Mouse (Mus musculus): ENCODE results near the gene Rfx2. TPM values are rescaled to one million over a fixed set of nuclear protein-coding genes. Genes with fewer than 3 reads are reported as not detected.

The Rfx2 gene
- polyA plus RNA-seq, 1 experiment = 13.6 TPM

DNA sequence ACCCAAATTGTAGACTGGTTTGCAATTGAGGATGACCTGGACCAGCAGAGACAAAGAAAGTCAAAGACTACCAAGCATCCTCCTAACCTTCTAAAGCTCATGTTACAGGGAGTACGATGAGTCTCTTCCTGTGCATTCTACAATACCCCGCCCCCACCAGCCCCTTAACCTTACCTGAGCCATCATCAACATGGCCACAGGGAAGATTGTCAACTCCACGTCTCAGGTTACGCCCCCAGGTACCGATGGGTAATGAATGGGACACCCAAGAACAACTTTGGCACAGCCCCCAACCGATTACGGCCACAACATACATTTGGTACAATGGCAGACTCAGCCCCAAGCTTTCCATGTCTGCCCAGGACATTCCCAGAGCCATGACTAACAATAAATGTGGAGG, 9.7 kb upstream of the Rfx2 start:
- no peak for TF ChIP-seq CTCF (IDR thresholded peaks at IDR 0.05; ENCODE audit: extremely low read depth, insufficient read depth, insufficient read length, insufficient replicate concordance)
- no peak for TF ChIP-seq POLR2A (IDR thresholded peaks at IDR 0.05; ENCODE audit: low read depth, low read length)
- no peak for DNase-seq (ENCODE audit: low read depth in 1 of 2, low spot score in 2 of 2)
- Histone ChIP-seq H3K27me3 (ENCODE audit: control insufficient read depth, insufficient read depth, low read length) (no peaks in the 10 kb centered on the region), H3K36me3 (ENCODE audit: control insufficient read depth, insufficient read depth, low read length) (no peaks in the 10 kb centered on the region), H3K27ac (ENCODE audit: insufficient read depth, low read length) (no peak overlapping the region), H3K4me3 (ENCODE audit: extremely low read depth, insufficient read depth, insufficient read length) (no peak overlapping the region), H3K4me1 (ENCODE audit: control insufficient read depth, insufficient read depth, insufficient read length) (peaks cover 12% of the 10 kb centered on the region; the same call in 1 of the 2 replicates)
- 92% methylated on average over 7 of the region's 7 CpGs for WGBS

DNA sequence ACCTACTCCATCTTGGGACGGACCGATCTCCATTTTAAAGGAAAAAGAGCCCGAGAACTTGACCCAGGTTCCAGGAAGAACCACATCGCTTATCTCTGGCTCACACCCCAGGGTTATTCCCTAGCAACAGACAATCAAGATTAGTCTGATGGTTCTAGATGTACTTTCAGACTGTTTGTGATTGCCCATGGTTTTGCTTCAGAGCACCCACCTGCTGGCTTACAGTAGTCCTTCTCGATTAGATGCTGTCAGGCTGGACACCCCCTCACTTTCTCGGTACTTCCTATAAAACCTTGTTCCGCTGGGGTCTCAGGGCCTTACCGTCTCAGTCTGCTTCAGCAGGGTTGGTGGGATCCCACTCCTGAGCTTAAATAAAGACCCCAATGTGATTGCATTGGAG, 5.5 kb upstream of the Rfx2 start:
- peak overlapping the region; percentile 19; the same call in 1 of the 2 replicates for H3K27ac ChIP-seq (ENCODE audit: insufficient read depth, low read length)
- H3K27me3 ChIP-seq (ENCODE audit: control insufficient read depth, insufficient read depth, low read length) = no peaks in the 10 kb centered on the region

DNA sequence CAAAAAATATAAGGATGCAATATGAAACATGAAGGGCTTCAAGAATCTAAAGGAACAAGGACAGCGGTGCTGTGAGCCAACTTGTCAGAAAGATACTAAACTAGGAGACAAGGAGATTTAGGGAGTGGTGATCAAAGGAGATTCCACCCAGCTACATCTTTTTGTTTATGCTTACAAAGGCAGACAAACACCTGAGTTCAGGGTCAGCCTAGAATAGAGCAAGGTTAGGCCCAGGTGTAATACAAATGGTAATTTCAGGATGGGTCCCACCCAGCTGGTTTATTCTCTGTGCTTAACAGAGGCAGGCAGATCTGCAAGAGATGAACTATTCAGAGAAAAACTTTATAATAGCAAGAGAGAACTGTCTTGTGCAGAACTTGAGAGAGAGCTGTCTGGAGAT, 2.6 kb upstream of the Rfx2 start:
- Histone ChIP-seq H3K36me3 (ENCODE audit: control insufficient read depth, insufficient read depth, low read length) (no peaks in the 10 kb centered on the region), H3K4me3 (ENCODE audit: extremely low read depth, insufficient read depth, insufficient read length) (no peak overlapping the region), H3K27ac (ENCODE audit: insufficient read depth, low read length) (no peak overlapping the region), H3K4me1 (ENCODE audit: control insufficient read depth, insufficient read depth, insufficient read length) (peaks cover 4% of the 10 kb centered on the region; the same call in 1 of the 2 replicates), H3K27me3 (ENCODE audit: control insufficient read depth, insufficient read depth, low read length) (peaks cover 8% of the 10 kb centered on the region)
- 98% methylated on average over 1 of the region's 1 CpGs for WGBS
- no peak for TF ChIP-seq POLR2A (IDR thresholded peaks at IDR 0.05; ENCODE audit: low read depth, low read length)
- TF ChIP-seq CTCF (IDR thresholded peaks at IDR 0.05; ENCODE audit: extremely low read depth, insufficient read depth, insufficient read length, insufficient replicate concordance) = no peak
- no peak for DNase-seq (ENCODE audit: low read depth in 1 of 2, low spot score in 2 of 2)

More for the DNA sequence above, 5.5 kb upstream of the Rfx2 start:
- WGBS = 57% methylated on average over 8 of the region's 8 CpGs
- no peak overlapping the region for H3K4me3 ChIP-seq (ENCODE audit: extremely low read depth, insufficient read depth, insufficient read length)
- TF ChIP-seq POLR2A (IDR thresholded peaks at IDR 0.05; ENCODE audit: low read depth, low read length) (no peak), CTCF (IDR thresholded peaks at IDR 0.05; ENCODE audit: extremely low read depth, insufficient read depth, insufficient read length, insufficient replicate concordance) (no peak)
- DNase-seq (ENCODE audit: low read depth in 1 of 2, low spot score in 2 of 2) = peak in 1 of 2 experiments; percentile 10
- no peaks in the 10 kb centered on the region for H3K36me3 ChIP-seq (ENCODE audit: control insufficient read depth, insufficient read depth, low read length)
- H3K4me1 ChIP-seq (ENCODE audit: control insufficient read depth, insufficient read depth, insufficient read length) = peaks cover 4% of the 10 kb centered on the region; the same call in 1 of the 2 replicates

DNA sequence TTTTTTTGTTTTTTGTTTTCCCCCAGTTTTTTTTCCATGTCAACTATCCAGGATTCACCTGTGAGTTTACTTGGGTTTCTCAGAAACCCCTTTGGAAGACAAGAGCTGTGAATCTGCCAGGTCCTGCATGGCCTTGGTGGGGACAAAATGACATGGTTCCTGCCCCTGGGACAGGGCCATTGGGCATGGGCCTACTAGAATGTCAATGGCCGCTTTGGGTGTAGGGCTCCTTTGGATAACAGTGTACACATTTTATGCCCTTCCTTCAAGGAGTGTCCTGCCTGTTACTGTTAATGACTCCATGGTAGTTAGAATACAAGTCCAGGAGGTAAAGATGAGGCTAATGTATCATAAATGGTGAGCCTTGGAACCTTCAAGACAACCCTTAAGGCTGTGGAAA, 2.1 kb upstream of the Rfx2 start:
- H3K4me3 ChIP-seq (ENCODE audit: extremely low read depth, insufficient read depth, insufficient read length) = no peak overlapping the region
- H3K27me3 ChIP-seq (ENCODE audit: control insufficient read depth, insufficient read depth, low read length) = peaks cover 8% of the 10 kb centered on the region
- no peak overlapping the region for H3K27ac ChIP-seq (ENCODE audit: insufficient read depth, low read length)
- WGBS = 89% methylated on average over 1 of the region's 1 CpGs
- TF ChIP-seq CTCF (IDR thresholded peaks at IDR 0.05; ENCODE audit: extremely low read depth, insufficient read depth, insufficient read length, insufficient replicate concordance) = no peak
- TF ChIP-seq POLR2A (IDR thresholded peaks at IDR 0.05; ENCODE audit: low read depth, low read length) = no peak
- no peak for DNase-seq (ENCODE audit: low read depth in 1 of 2, low spot score in 2 of 2)
- H3K4me1 ChIP-seq (ENCODE audit: control insufficient read depth, insufficient read depth, insufficient read length) = peaks cover 4% of the 10 kb centered on the region; the same call in 1 of the 2 replicates
- H3K36me3 ChIP-seq (ENCODE audit: control insufficient read depth, insufficient read depth, low read length) = no peaks in the 10 kb centered on the region

- no peak overlapping the region for H3K27ac ChIP-seq (ENCODE audit: insufficient read depth, low read length)
Observed at GRCm38 (mm10) chr17:56831111-56831816, 451 bp upstream of the Rfx2 start.

DNA sequence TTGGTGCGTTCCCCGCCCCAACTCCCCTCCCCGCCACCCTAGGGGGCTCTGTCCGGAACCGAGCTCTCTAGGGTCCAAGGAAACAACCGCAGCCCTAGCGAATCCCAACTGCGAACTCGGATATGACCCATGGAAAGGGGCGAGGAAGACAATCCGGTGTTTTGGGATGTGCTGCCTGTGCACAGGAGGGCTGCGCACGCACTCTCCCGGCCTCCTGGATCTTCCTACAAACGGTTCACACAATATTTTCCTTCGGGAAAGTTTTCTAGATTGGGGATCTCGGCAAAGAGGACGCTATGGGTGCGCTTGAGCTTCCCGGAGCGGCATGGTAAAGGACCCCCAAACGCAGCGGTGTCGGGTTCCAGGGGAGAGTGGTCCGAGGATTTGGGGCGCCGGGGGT, 1.0 kb downstream of the Rfx2 start:
- TF ChIP-seq CTCF (IDR thresholded peaks at IDR 0.05; ENCODE audit: extremely low read depth, insufficient read depth, insufficient read length, insufficient replicate concordance) = no peak
- H3K27me3 ChIP-seq (ENCODE audit: control insufficient read depth, insufficient read depth, low read length) = peaks cover 8% of the 10 kb centered on the region
- no peaks in the 10 kb centered on the region; the same call in 1 of the 2 replicates for H3K4me1 ChIP-seq (ENCODE audit: control insufficient read depth, insufficient read depth, insufficient read length)
- no peaks in the 10 kb centered on the region for H3K36me3 ChIP-seq (ENCODE audit: control insufficient read depth, insufficient read depth, low read length)
- no peak overlapping the region for H3K27ac ChIP-seq (ENCODE audit: insufficient read depth, low read length)
- WGBS = 12% methylated on average over 27 of the region's 27 CpGs
- DNase-seq (ENCODE audit: low read depth in 1 of 2, low spot score in 2 of 2) = no peak
- peak overlapping the region; percentile 60 for H3K4me3 ChIP-seq (ENCODE audit: extremely low read depth, insufficient read depth, insufficient read length)

More at GRCm38 (mm10) chr17:56831111-56831816, 451 bp upstream of the Rfx2 start:
- peak; percentile 48; the same call in 1 of the 2 replicates for TF ChIP-seq CTCF (IDR thresholded peaks at IDR 0.05; ENCODE audit: extremely low read depth, insufficient read depth, insufficient read length, insufficient replicate concordance)
- TF ChIP-seq POLR2A (IDR thresholded peaks at IDR 0.05; ENCODE audit: low read depth, low read length) = no peak
- H3K36me3 ChIP-seq (ENCODE audit: control insufficient read depth, insufficient read depth, low read length) = no peaks in the 10 kb centered on the region
- H3K4me1 ChIP-seq (ENCODE audit: control insufficient read depth, insufficient read depth, insufficient read length) = peaks cover 4% of the 10 kb centered on the region; the same call in 1 of the 2 replicates
- WGBS = 2% methylated on average over 39 of the region's 42 CpGs
- peak; percentile 96 to 98 for DNase-seq (ENCODE audit: low read depth in 1 of 2, low spot score in 2 of 2)
- H3K4me3 ChIP-seq (ENCODE audit: extremely low read depth, insufficient read depth, insufficient read length) = peak overlapping the region; percentile 41
- peaks cover 8% of the 10 kb centered on the region for H3K27me3 ChIP-seq (ENCODE audit: control insufficient read depth, insufficient read depth, low read length)

DNA sequence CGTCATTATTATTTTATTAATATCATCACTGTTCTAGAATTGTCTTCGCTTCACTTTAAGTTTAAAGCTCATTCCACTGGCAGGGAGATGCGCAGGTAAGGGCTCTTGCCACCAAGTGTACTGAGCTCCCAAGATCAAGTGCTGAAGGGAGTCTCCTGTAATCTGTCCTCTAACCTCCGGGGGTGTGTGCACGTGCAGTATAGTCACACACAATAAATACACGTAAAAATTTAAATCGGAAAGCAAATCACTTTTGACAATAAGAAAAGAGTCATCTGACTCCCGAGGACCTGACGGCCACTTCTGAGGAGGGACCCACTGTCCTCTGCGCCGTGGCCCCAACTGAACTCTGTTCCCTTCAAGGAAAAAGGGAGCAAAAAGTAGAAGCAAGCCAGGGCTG, 1.6 kb downstream of the Rfx2 start:
- DNase-seq (ENCODE audit: low read depth in 1 of 2, low spot score in 2 of 2) = no peak
- H3K4me1 ChIP-seq (ENCODE audit: control insufficient read depth, insufficient read depth, insufficient read length) = no peaks in the 10 kb centered on the region; the same call in 1 of the 2 replicates
- H3K27me3 ChIP-seq (ENCODE audit: control insufficient read depth, insufficient read depth, low read length) = peaks cover 8% of the 10 kb centered on the region
- WGBS = 69% methylated on average over 11 of the region's 11 CpGs
- no peaks in the 10 kb centered on the region for H3K36me3 ChIP-seq (ENCODE audit: control insufficient read depth, insufficient read depth, low read length)
- H3K4me3 ChIP-seq (ENCODE audit: extremely low read depth, insufficient read depth, insufficient read length) = no peak overlapping the region; the same call in 1 of the 2 replicates
- TF ChIP-seq CTCF (IDR thresholded peaks at IDR 0.05; ENCODE audit: extremely low read depth, insufficient read depth, insufficient read length, insufficient replicate concordance) (no peak), POLR2A (IDR thresholded peaks at IDR 0.05; ENCODE audit: low read depth, low read length) (no peak)
- no peak overlapping the region for H3K27ac ChIP-seq (ENCODE audit: insufficient read depth, low read length)
